Mouse (Mus musculus) spleen, adult 2 months (tissue): ENCODE measurements around the gene Rangrf.

ENCODE experiments used
- CTCF ChIP-seq: fragments of 200-500 bp; IDR thresholded peaks from 2 replicates; pipeline ENCODE4 v1.5.1; 2011; ENCODE audit warnings: mild to moderate bottlenecking, inconsistent platforms; ENCODE audit not compliant: insufficient read depth, insufficient read length, insufficient replicate concordance; ENCODE audit errors: extremely low read depth
- POLR2A ChIP-seq: fragments of 200-500 bp; IDR thresholded peaks from 2 replicates; pipeline ENCODE4 v1.6.1; 2011; ENCODE audit warnings: low read depth, low read length, inconsistent platforms

DNA sequence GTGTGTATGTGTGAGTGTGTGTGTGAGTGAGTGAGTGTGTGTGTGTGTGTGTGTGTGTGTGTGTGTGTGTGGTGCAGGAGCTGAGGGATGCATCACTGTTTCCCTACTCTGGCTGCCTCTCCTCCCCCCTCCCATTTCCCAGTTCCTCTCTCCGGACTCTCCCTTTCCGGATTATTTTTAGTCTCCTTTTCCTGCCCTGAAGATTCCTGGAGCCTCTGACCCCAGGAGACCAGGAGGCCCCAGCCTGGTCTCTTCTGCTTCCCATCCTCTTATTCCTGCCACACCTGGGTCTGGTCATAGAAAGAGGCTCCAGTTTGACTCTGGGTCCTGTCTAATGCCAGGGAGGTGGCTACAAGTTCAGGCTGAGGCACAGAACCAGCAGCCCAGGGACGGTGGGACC, 18.9 kb downstream of the Rangrf start:
- no peak for TF ChIP-seq CTCF
- no peak for TF ChIP-seq POLR2A
